Mouse (Mus musculus) limb, embryonic 11.5 days (tissue): ENCODE results near the gene Dnah14. TPM values are rescaled to one million over a fixed set of nuclear protein-coding genes. Genes with fewer than 3 reads are reported as not detected.

Experiments used
- ATAC-seq: fragments of 200-750 bp; cut with Nextera tagmentation; 2 replicates; pipeline ENCODE4 v1.8.0; 2017; ENCODE audit warnings: low read depth; ENCODE audit not compliant: insufficient number of reproducible peaks, low FRiP score, low TSS enrichment
- DNase-seq: peaks from one replicate; pipeline ENCODE4 v3.0.0-alpha.2; 2015; ENCODE audit warnings: low spot score
- H3K27ac ChIP-seq: fragments of 300-500 bp; sonication (generic); replicated peaks from 2 replicates; pipeline ENCODE4 v1.5.1; 2014; ENCODE audit warnings: low read depth, mild to moderate bottlenecking, low read length
- H3K27me3 ChIP-seq: fragments of 300-500 bp; sonication (generic); 2 replicates; pipeline ENCODE4 v1.6.1; 2014; ENCODE audit warnings: mild to moderate bottlenecking, low read length, mixed read lengths; ENCODE audit not compliant: control insufficient read depth, insufficient read depth
- H3K36me3 ChIP-seq: fragments of 300-500 bp; sonication (generic); 2 replicates; pipeline ENCODE4 v1.6.1; 2014; ENCODE audit warnings: mild to moderate bottlenecking, low read length, moderate library complexity, mixed read lengths; ENCODE audit not compliant: control insufficient read depth, insufficient read depth
- H3K4me1 ChIP-seq: fragments of 300-500 bp; sonication (generic); 2 replicates; pipeline ENCODE4 v1.6.1; 2014; ENCODE audit warnings: low read length, mixed read lengths; ENCODE audit not compliant: control insufficient read depth, insufficient read depth
- H3K4me2 ChIP-seq: fragments of 300-500 bp; sonication (generic); 2 replicates; pipeline ENCODE4 v1.6.1; 2014; ENCODE audit warnings: low read depth, mild to moderate bottlenecking, moderate library complexity; ENCODE audit not compliant: severe bottlenecking
- H3K4me3 ChIP-seq: fragments of 300-500 bp; sonication (generic); 2 replicates; pipeline ENCODE4 v1.5.1; 2014; ENCODE audit warnings: low read depth, low read length
- H3K9ac ChIP-seq: fragments of 300-500 bp; sonication (generic); 2 replicates; pipeline ENCODE4 v1.6.1; 2014; ENCODE audit warnings: mild to moderate bottlenecking, low read length
- H3K9me3 ChIP-seq: fragments of 300-500 bp; sonication (generic); 2 replicates; pipeline ENCODE4 v1.6.1; 2016; ENCODE audit warnings: low read length; ENCODE audit not compliant: control insufficient read depth
- WGBS: fragments of 180-500 bp; shearing (Covaris S2); extraction: QIAGEN DNeasy Blood & Tissue Kit; methylation state at CpG from one replicate; pipeline ENCODE4 v1.1.7; 2014; 5-methylcytosine and 5-hydroxymethylcytosine counted together
- polyA plus RNA-seq: library from polyadenylated mRNA; unstranded; fragments of >200 nt; fragmentation: Nextera tagmentation; extraction: Ambion mirVana; gene quantifications from 2 replicates; pipeline ENCODE4 v1.2.1, GENCODE M21; 2014

Gene Dnah14
- polyA plus RNA-seq, 1 experiment from 2014 or later: 1.8 TPM

DNA sequence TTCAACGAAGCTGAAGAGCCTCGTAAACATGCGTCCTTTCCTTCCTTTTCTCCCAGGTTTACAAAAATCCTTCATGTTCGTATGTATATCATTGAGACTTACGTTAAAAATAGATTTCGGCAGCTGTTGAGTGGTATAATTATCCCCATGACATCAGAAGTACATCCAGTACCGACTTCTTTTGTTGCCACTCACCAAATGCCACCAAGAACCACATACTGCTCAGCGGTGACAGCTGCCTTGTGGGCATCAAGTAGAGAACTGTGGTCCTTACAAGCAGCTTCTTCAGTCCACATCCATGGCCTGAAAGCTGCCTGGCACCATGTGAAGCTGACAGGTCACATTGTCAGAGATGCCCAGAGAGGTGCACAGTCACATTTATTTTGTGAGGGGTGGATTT is 26.4 kb upstream of the Dnah14 start:
- Histone ChIP-seq H3K27ac (no peak overlapping the region), H3K9me3 (no peaks in the 10 kb centered on the region), H3K4me2 (no peak overlapping the region), H3K9ac (no peak overlapping the region), H3K4me1 (0 out of 2 replicates have a peak, but pooled peaks cover 3% of the 10 kb centered on the region), H3K36me3 (no peaks in the 10 kb centered on the region), H3K27me3 (no peaks in the 10 kb centered on the region), H3K4me3 (no peak overlapping the region)
- ATAC-seq (no peak), DNase-seq (no peak)
- 92% methylated on average over 8 of the region's 8 CpGs for WGBS

DNA sequence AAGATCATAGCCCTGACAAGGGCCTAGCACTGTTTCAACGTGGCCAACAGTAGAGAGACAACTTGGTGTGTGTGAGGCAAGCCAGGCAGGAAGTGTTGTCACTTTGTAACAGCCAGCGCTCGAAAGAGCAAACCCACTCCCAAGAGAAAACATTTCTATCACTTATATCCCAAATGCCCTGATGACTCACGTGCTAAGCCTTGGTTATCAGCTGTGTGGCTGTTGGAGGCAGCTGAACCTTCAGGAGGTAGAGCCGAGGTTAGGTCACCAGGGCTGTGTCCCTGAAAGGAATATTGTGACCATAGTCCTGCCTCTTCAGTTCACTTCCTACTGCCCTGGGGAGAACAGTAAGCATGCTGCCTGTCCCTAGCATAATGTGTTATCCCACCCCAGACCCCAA is 25.5 kb upstream of the Dnah14 start:
- 56% methylated on average over 5 of the region's 5 CpGs for WGBS
- H3K4me3 ChIP-seq: no peak overlapping the region
- DNase-seq: no peak
- H3K27me3 ChIP-seq: no peaks in the 10 kb centered on the region
- no peak overlapping the region for H3K4me2 ChIP-seq
- ATAC-seq: no peak
- H3K4me1 ChIP-seq: 0 out of 2 replicates have a peak, but pooled peaks cover 3% of the 10 kb centered on the region
- no peak overlapping the region for H3K9ac ChIP-seq
- no peak overlapping the region for H3K27ac ChIP-seq
- no peaks in the 10 kb centered on the region for H3K9me3 ChIP-seq
- no peaks in the 10 kb centered on the region for H3K36me3 ChIP-seq

DNA sequence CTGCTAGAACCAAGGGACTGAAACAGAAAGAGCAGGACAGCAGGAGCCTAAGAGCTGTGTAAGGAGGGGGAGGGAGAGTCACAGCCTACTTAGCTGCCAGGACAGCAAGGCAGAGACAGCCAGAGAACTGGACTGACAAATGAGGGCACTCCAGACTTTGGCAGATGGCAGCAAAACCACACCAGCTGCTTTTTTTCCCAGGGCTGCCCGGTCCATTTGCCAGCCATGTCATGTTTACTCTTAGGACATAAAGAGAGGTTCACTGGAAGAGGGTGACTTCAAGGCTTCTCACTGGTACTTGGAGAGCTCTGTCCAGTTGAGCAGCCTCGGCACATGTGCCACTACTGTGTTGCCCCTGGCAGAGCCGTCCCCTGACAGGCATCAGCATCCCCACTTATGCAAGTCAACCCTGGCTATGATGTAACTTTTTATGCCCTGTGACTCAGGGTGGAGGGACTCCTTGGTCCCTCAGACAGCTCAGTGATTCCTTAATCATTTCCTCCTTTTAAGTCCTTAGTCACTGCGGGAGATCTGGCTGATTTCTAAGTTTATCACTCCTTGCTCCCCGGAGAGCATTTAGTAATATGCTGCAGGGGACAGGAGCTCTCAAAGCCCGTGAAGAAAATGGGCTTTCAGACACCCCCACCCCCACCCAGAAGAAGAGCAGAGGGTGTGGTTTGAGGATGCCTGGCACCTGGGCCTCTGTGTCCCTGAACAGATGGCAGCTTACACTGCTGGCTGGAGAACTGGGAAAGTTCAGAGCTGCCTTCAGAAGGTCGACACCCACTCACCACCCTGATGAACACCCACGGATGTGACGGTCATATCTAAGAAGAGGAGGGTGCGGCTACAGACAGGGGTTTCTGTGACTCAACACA is 23.6 kb upstream of the Dnah14 start:
- no peak for ATAC-seq
- Histone ChIP-seq H3K9ac (no peak overlapping the region), H3K4me2 (no peak overlapping the region), H3K9me3 (no peaks in the 10 kb centered on the region), H3K4me3 (no peak overlapping the region), H3K36me3 (no peaks in the 10 kb centered on the region), H3K27me3 (no peaks in the 10 kb centered on the region), H3K4me1 (peaks cover 9% of the 10 kb centered on the region; the same call in 1 of the 2 replicates), H3K27ac (no peak overlapping the region)
- WGBS: 42% methylated on average over 10 of the region's 10 CpGs
- no peak for DNase-seq

DNA sequence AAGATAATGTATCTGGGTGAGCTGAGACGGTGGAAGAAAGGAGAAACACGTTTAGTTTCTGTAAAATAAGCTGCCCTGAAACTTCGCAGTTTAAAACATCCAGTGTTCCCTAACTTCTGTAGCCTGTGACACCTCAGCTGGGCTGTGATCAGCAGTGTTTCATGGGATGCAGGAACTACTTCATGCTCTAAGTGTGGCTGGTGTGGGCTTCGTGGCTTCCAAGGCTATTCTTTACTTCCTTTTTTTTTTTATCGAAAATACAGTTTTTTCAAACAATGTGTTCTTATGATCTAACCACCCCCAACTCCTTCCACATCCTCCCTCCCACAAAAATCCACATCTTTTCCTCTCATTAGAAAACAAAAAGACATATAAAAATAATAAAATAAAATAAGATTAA is 20.9 kb upstream of the Dnah14 start:
- no peak for DNase-seq
- 88% methylated on average over 5 of the region's 5 CpGs for WGBS
- no peak overlapping the region for H3K4me3 ChIP-seq
- no peak for ATAC-seq
- H3K9ac ChIP-seq: no peak overlapping the region
- H3K27ac ChIP-seq: no peak overlapping the region
- peaks cover 13% of the 10 kb centered on the region for H3K4me1 ChIP-seq
- H3K36me3 ChIP-seq: no peaks in the 10 kb centered on the region
- H3K4me2 ChIP-seq: no peak overlapping the region
- no peaks in the 10 kb centered on the region for H3K9me3 ChIP-seq
- no peaks in the 10 kb centered on the region for H3K27me3 ChIP-seq

DNA sequence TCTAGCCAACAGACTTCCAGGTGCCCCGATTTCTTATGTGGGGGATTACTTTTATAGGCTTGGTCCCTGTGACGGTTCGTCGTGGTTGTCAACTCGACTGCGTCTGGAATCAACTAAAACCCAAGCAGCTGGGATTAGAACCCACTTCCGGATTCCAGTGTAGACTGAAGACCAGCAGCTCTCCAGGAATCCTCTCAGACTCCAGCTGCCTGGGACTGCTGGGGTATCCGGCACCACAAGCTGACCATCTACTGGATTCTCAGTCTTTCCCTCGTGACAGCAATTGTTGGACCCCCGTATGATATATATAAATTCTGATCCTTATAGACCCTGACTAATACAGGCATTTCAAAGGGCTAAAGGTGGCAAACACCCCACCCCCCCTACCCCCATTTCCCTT is 16.7 kb upstream of the Dnah14 start:
- H3K9ac ChIP-seq: no peak overlapping the region
- H3K9me3 ChIP-seq: no peaks in the 10 kb centered on the region
- no peak overlapping the region for H3K4me3 ChIP-seq
- no peaks in the 10 kb centered on the region for H3K36me3 ChIP-seq
- peaks cover 24% of the 10 kb centered on the region for H3K4me1 ChIP-seq
- DNase-seq (peak; percentile 40), ATAC-seq (no peak)
- no peak overlapping the region for H3K27ac ChIP-seq
- H3K27me3 ChIP-seq: no peaks in the 10 kb centered on the region
- WGBS: 52% methylated on average over 10 of the region's 10 CpGs
- H3K4me2 ChIP-seq: no peak overlapping the region

DNA sequence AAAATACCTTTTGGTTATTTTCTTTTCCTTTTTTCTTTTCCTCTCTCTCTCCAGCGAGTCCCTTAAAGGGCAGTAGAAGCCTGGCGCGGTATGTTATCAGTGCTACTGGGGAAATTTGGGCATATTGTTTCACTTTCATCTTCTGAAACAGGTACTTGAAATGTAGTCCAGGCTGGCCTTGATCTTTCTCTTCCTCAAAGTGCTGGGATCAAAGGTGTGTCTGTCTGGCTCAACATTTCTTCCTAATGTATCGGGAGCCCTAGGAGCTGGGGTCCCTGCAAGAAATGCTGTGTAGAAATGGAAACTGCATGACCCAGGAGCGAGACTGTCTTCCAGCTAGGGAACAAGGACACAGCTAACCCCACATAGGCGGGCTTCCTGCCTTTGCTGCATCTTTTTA is 16.0 kb upstream of the Dnah14 start:
- WGBS: 69% methylated on average over 6 of the region's 6 CpGs
- Histone ChIP-seq H3K4me1 (peaks cover 24% of the 10 kb centered on the region), H3K9ac (no peak overlapping the region), H3K9me3 (no peaks in the 10 kb centered on the region), H3K36me3 (no peaks in the 10 kb centered on the region), H3K4me3 (no peak overlapping the region), H3K27me3 (no peaks in the 10 kb centered on the region), H3K27ac (no peak overlapping the region; the same call in 1 of the 2 replicates), H3K4me2 (no peak overlapping the region)
- no peak for DNase-seq
- ATAC-seq: no peak

DNA sequence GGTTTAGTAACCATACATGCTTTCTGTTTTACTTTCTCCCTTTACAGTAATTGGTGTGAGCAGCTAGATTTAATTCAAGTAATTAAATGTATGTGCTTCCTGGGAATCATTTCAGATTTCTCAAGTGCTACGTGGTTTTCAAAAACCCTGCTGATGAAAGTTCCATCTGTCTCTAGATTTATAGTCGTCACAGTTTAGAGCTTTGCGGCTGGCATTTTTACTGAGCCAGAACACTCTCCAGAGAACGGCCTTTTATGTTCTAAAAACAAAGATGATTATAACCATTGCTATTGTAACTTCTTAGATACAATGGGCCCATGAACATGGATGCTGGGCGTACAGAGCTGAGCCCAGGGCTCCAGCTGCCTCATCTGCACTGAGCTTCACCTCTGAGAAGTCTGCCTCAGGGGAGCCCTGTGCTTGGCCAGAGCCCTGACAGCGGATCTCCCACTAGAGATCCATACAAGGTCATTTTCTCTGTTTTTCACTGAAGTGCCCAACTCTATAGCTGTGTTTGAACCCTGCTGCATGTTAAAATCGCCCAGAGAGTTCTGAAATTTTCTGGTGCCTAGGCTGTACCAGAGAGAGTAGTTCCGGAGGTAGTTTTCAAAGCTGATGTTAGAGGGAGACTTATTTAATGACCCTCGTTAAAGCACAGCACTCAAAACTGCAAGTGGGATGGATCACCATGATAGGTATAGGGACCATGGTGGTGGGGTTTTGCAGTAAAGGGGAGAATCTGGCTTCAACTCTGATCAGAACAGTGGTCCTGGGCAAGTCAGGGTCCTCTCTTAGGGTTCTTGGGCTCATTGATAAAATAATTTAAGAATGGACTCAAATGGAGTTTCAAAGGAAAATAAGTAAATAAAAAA is 15.2 kb upstream of the Dnah14 start:
- peak; percentile 50 for DNase-seq
- Histone ChIP-seq H3K27ac (peak overlapping the region; percentile 56), H3K4me1 (peaks cover 24% of the 10 kb centered on the region), H3K27me3 (no peaks in the 10 kb centered on the region), H3K36me3 (no peaks in the 10 kb centered on the region), H3K4me3 (no peak overlapping the region), H3K9ac (0 out of 2 replicates have a peak overlapping the region, but pooled peaks have one; percentile 18), H3K9me3 (no peaks in the 10 kb centered on the region), H3K4me2 (no peak overlapping the region)
- ATAC-seq: no peak; the same call in 1 of the 2 replicates
- 24% methylated on average over 9 of the region's 9 CpGs for WGBS

DNA sequence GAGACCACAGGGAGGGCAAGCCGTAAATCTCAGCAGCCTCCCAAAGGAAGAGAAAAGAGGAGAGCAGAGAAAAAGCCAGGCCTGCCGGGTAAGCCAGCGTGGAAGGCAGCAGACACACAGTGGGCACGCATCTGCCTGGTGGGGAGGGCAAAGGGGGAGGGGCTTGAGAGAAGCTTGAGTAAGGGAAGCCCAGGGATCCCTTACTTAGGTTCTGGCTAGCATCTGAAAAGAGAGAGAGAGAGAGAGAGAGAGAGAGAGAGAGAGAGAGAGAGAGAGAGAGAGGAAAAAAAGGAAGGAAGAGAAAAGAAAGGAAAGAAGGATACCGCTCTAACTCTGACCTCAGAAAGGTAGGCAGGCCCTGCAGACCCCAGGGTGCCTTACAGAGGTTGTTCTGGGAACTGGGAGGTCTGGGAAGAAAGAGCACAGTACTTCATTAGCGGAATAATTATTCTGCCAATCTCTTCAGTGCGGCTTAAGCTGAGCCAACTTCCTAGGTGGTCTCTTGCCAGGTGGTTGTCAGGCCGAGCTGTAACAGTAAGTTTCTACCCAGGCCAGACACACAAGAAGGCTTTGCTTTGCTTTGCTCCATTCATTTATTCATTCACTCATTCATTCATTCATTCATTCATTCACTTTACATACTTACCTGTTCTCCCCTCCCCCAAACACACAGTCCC is 14.5 kb upstream of the Dnah14 start:
- Histone ChIP-seq H3K4me3 (no peak overlapping the region), H3K36me3 (no peaks in the 10 kb centered on the region), H3K27ac (peak overlapping the region; percentile 56), H3K4me2 (no peak overlapping the region), H3K9ac (no peak overlapping the region), H3K27me3 (no peaks in the 10 kb centered on the region), H3K9me3 (no peaks in the 10 kb centered on the region), H3K4me1 (peaks cover 24% of the 10 kb centered on the region)
- ATAC-seq (no peak), DNase-seq (peak; percentile 46)
- 13% methylated on average over 8 of the region's 8 CpGs for WGBS
